Mouse (Mus musculus): ENCODE data around the gene Frmd5.
"Not testable (repeated sequence)": the region's sequence is repeated elsewhere in the genome, so short reads cannot be mapped to it uniquely, and the experiment has no call there.

- TF ChIP-seq CTCF, EP300 (IDR thresholded peaks at IDR 0.05; ENCODE audit: low read depth): not testable (repeated sequence)
Observed at GRCm38 (mm10) chr2:121522830-121523229, 284.1 kb downstream of the Frmd5 start.
